Mouse (Mus musculus): ENCODE measurements around the gene Stpg2.

The Stpg2 gene

GRCm38 (mm10) chr3:139728751-139729150 lies 523.3 kb downstream of the Stpg2 start:
- in situ Hi-C loops (cut with MboI; ENCODE audit: low sequenced_read_pairs): no loop called here

GRCm38 (mm10) chr3:139729248-139729647 lies 523.8 kb downstream of the Stpg2 start:
- in situ Hi-C loops (cut with MboI; ENCODE audit: low sequenced_read_pairs): no loop called here

- in situ Hi-C loops (cut with MboI; ENCODE audit: low sequenced_read_pairs): no loop called here
Observed at GRCm38 (mm10) chr3:139733156-139733555, 527.7 kb downstream of the Stpg2 start.

- in situ Hi-C loops (cut with MboI; ENCODE audit: low sequenced_read_pairs): no loop called here
Observed at GRCm38 (mm10) chr3:139739388-139739787, 533.9 kb downstream of the Stpg2 start.
